Mouse (Mus musculus): ENCODE data around the gene Hsd11b1.

GRCm38 (mm10) chr1:193295920-193296319 is 32.0 kb upstream of the Hsd11b1 start:
- TF ChIP-seq EP300 (IDR thresholded peaks at IDR 0.05; ENCODE audit: low read depth) (no peak), CTCF (IDR thresholded peaks at IDR 0.05; ENCODE audit: low read depth) (no peak)

All from heart, postnatal 0 days (tissue).